Mouse (Mus musculus) testis, adult 10 weeks (tissue): ENCODE data around the gene Il12b. TPM values are rescaled to one million over a fixed set of nuclear protein-coding genes. Genes with fewer than 3 reads are reported as not detected.

Experiments
- polyA plus RNA-seq: library from polyadenylated mRNA; stranded (reverse); fragments of 350-450 nt; fragmentation: Illumina TruSeq; extraction: RNeasy Lipid Tissue Mini Kit (QIAGEN cat#74804); gene quantifications from one replicate; pipeline ENCODE4 v1.2.3, GENCODE M21; 2014; ENCODE audit warnings: low read depth, low replicate concordance

Gene Il12b
- not detected for polyA plus RNA-seq

GRCm38 (mm10) chr11:44399763-44400162, at the start of gene Il12b:
Gene Il12b, plus strand, starts transcription at chr11:44400063.

Other genes with a start within 250 kb of the Il12b start
- 70.4 TPM for gene Ublcp1, start 70.4 kb downstream of the Il12b start, polyA plus RNA-seq
- gene Rnf145, start 118.9 kb downstream of the Il12b start, polyA plus RNA-seq: 9.7 TPM
- 1.7 TPM for gene Ebf1, start 217.3 kb downstream of the Il12b start, polyA plus RNA-seq